15 mouse cellular contexts compared by ENCODE assay signal in the genomic region with DNA sequence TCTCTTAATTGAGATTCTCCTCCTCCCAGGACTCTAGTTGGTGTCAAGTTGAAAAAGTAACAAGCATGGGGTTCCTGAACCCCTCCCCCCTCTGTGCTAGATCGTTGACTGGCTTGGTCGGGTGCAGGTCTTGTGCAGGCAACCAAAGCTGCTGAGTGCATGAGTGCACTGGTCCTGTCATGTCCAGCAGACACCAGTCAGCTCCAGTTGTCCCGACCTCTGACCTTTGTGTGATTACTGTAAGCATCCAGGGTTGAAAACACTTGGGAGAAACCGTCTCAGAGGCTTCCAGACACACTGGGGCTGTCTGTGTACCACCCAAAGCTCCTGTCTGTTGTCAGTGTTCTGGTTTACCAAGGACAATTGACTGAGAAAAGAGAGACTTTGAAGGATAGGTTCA. TPM values are rescaled to one million over a fixed set of nuclear protein-coding genes. Genes with fewer than 3 reads are reported as not detected.
"Had no signal": no experiment of that assay in that cellular context is flagged by ENCODE, and none has a peak within 500 bp of the region (broad histone marks: within the 10 kb centered on the region; RNA-seq: fewer than 3 reads in every experiment).

No protein-coding gene starts in this region.

- H3K4me3 ChIP-seq: intestine, embryonic 15.5 days; limb, embryonic 12.5 days; liver, embryonic 13.5 days; midbrain, embryonic 13.5 days; myocyte; neural tube, embryonic 15.5 days had no signal

- H3K4me2 ChIP-seq: intestine, embryonic 15.5 days; limb, embryonic 12.5 days; liver, embryonic 13.5 days; midbrain, embryonic 13.5 days; neural tube, embryonic 15.5 days had no signal

- H3K9me3 ChIP-seq: intestine, embryonic 15.5 days; limb, embryonic 12.5 days; liver, embryonic 13.5 days; midbrain, embryonic 13.5 days; neural tube, embryonic 15.5 days had no signal

- DNase-seq: kidney, adult 18-20 months; layer of hippocampus, adult 9-11 months; layer of hippocampus, postnatal 36 days; liver; liver, embryonic 13.5 days; liver, postnatal 0 days; right cerebral cortex, adult 18-20 months had no signal

- ATAC-seq: intestine, embryonic 15.5 days; liver, postnatal 0 days; midbrain, embryonic 13.5 days had no signal

- H3K36me3 ChIP-seq: intestine, embryonic 15.5 days; limb, embryonic 12.5 days; liver, embryonic 13.5 days; midbrain, embryonic 13.5 days; neural tube, embryonic 15.5 days had no signal

- H3K27me3 ChIP-seq: intestine, embryonic 15.5 days; liver, embryonic 13.5 days; neural tube, embryonic 15.5 days had no signal

- H3K9ac ChIP-seq: intestine, embryonic 15.5 days; limb, embryonic 12.5 days; liver, embryonic 13.5 days; liver, postnatal 0 days; midbrain, embryonic 13.5 days; neural tube, embryonic 15.5 days had no signal

- H3K27ac ChIP-seq: intestine, embryonic 15.5 days; limb, embryonic 12.5 days; liver, embryonic 13.5 days; midbrain, embryonic 13.5 days; neural tube, embryonic 15.5 days; stomach, postnatal 0 days had no signal

- H3K4me1 ChIP-seq: intestine, embryonic 15.5 days; liver, embryonic 13.5 days; midbrain, embryonic 13.5 days; neural tube, embryonic 15.5 days had no signal

RNA-seq across cellular contexts. Expression of gene Mfsd6l, which starts 5.6 kb away (rescaled TPM):
- total RNA-seq: layer of hippocampus, postnatal 36 days had no signal
- polyA plus RNA-seq: limb, embryonic 12.5 days; liver, embryonic 13.5 days; midbrain, embryonic 13.5 days; myocyte; neural tube, embryonic 11.5 days; neural tube, embryonic 15.5 days had no signal

RNA-seq across cellular contexts. Expression of gene Ccdc42, which starts 36.5 kb away (rescaled TPM):
- total RNA-seq: megakaryocyte progenitor cell, adult 5-6 weeks had no signal
- polyA plus RNA-seq: liver, postnatal 0 days; myocyte; stomach, postnatal 0 days had no signal
